Mouse (Mus musculus): ENCODE data around the gene Vamp1. TPM values are rescaled to one million over a fixed set of nuclear protein-coding genes. Genes with fewer than 3 reads are reported as not detected.

Vamp1 gene
- polyA plus RNA-seq, 1 experiment: 0.69 TPM

GRCm38 (mm10) chr6:125172474-125172873 lies 42.9 kb upstream of the Vamp1 start:
- TF ChIP-seq MYOG (IDR thresholded peaks at IDR 0.05; ENCODE audit: control insufficient read depth, extremely low read depth, insufficient read length) (no peak), FOSL1 (IDR thresholded peaks at IDR 0.05; ENCODE audit: insufficient read depth, low read length, poor library complexity, severe bottlenecking) (no peak), CEBPB (IDR thresholded peaks at IDR 0.05; ENCODE audit: low read depth) (no peak), MAX (IDR thresholded peaks at IDR 0.05) (no peak), MYOD1 (IDR thresholded peaks at IDR 0.05; ENCODE audit: control insufficient read depth, insufficient read length, low read depth) (no peak), USF1 (IDR thresholded peaks at IDR 0.05; ENCODE audit: low read depth) (no peak), CTCF (IDR thresholded peaks at IDR 0.05; ENCODE audit: control insufficient read depth, insufficient read depth, insufficient read length) (no peak)
- Histone ChIP-seq H3K27me3 (ENCODE audit: control insufficient read depth, insufficient read depth, insufficient read length) (no peaks in the 10 kb centered on the region), H3ac (ENCODE audit: control insufficient read depth, insufficient read length, low read depth) (no peak overlapping the region), H3K36me3 (ENCODE audit: control insufficient read depth, insufficient read depth) (peaks cover 84% of the 10 kb centered on the region), H3K79me3 (ENCODE audit: low read depth) (no peaks in the 10 kb centered on the region), H3K4me3 (ENCODE audit: insufficient read depth, poor library complexity, severe bottlenecking) (no peak overlapping the region), H3K79me2 (ENCODE audit: control insufficient read depth, insufficient read depth) (no peaks in the 10 kb centered on the region)

- Histone ChIP-seq H3K79me3 (ENCODE audit: low read depth) (no peaks in the 10 kb centered on the region), H3K27me3 (ENCODE audit: control insufficient read depth, insufficient read depth, insufficient read length) (no peaks in the 10 kb centered on the region), H3K4me3 (ENCODE audit: insufficient read depth, poor library complexity, severe bottlenecking) (no peak overlapping the region), H3K36me3 (ENCODE audit: control insufficient read depth, insufficient read depth) (peaks cover 84% of the 10 kb centered on the region), H3K79me2 (ENCODE audit: control insufficient read depth, insufficient read depth) (no peaks in the 10 kb centered on the region), H3ac (ENCODE audit: control insufficient read depth, insufficient read length, low read depth) (no peak overlapping the region)
- TF ChIP-seq MAX (IDR thresholded peaks at IDR 0.05) (no peak), CTCF (IDR thresholded peaks at IDR 0.05; ENCODE audit: control insufficient read depth, insufficient read depth, insufficient read length) (no peak), FOSL1 (IDR thresholded peaks at IDR 0.05; ENCODE audit: insufficient read depth, low read length, poor library complexity, severe bottlenecking) (no peak), MYOG (IDR thresholded peaks at IDR 0.05; ENCODE audit: control insufficient read depth, extremely low read depth, insufficient read length) (no peak), USF1 (IDR thresholded peaks at IDR 0.05; ENCODE audit: low read depth) (no peak), CEBPB (IDR thresholded peaks at IDR 0.05; ENCODE audit: low read depth) (no peak), MYOD1 (IDR thresholded peaks at IDR 0.05; ENCODE audit: control insufficient read depth, insufficient read length, low read depth) (no peak)
These were observed 42.1 kb upstream of the Vamp1 start for GRCm38 (mm10) chr6:125173256-125173655.

DNA sequence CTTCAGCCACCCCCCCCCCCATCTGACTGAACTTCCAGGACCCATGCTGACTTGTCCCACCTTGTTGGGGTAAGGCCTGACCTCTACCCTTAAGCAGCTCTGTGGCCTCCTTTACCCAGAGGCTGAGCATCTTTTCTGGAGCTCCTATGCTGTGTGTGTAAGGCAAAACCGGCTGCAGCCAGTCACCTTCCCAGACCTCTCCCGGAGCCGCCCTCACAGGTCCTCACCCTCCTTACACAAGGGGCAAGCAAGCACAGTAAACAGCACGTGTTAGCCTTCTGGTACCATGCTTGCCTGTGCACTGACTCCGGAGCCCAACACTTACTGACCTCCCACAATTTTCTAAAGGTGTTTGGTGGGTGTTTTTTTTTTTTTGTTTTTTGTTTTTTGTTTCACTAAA lies 39.9 kb upstream of the Vamp1 start:
- H3K79me3 ChIP-seq (ENCODE audit: low read depth): no peaks in the 10 kb centered on the region
- no peak overlapping the region for H3ac ChIP-seq (ENCODE audit: control insufficient read depth, insufficient read length, low read depth)
- H3K4me3 ChIP-seq (ENCODE audit: insufficient read depth, poor library complexity, severe bottlenecking): no peak overlapping the region
- H3K36me3 ChIP-seq (ENCODE audit: control insufficient read depth, insufficient read depth): peaks cover 83% of the 10 kb centered on the region
- H3K27me3 ChIP-seq (ENCODE audit: control insufficient read depth, insufficient read depth, insufficient read length): no peaks in the 10 kb centered on the region
- TF ChIP-seq USF1 (IDR thresholded peaks at IDR 0.05; ENCODE audit: low read depth) (no peak), MAX (IDR thresholded peaks at IDR 0.05) (no peak), MYOG (IDR thresholded peaks at IDR 0.05; ENCODE audit: control insufficient read depth, extremely low read depth, insufficient read length) (no peak), MYOD1 (IDR thresholded peaks at IDR 0.05; ENCODE audit: control insufficient read depth, insufficient read length, low read depth) (no peak), CEBPB (IDR thresholded peaks at IDR 0.05; ENCODE audit: low read depth) (no peak)
- H3K79me2 ChIP-seq (ENCODE audit: control insufficient read depth, insufficient read depth): no peaks in the 10 kb centered on the region

DNA sequence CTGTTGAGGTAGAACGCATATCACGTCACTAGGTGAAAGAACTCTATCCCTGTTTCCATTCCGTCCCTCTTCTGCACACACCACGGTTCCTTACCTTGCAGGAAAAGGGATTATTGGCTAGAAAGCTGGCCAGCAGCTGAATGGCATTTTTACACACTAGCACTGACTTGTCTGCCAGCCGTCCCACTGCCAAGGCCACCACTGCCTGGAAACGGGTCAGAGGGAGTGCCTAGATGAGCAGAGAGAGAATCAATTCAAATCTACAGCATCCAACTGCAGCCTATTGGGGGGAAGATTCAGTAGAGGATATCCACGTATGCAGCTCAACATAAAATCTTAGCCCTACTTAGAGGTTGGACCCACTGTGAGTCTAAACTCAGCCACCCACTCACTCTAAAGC lies 35.8 kb upstream of the Vamp1 start:
- H3K36me3 ChIP-seq (ENCODE audit: control insufficient read depth, insufficient read depth): peaks cover 85% of the 10 kb centered on the region

GRCm38 (mm10) chr6:125182133-125182532 lies 33.2 kb upstream of the Vamp1 start:
- Histone ChIP-seq H3K79me2 (ENCODE audit: control insufficient read depth, insufficient read depth) (peaks cover under 1% of the 10 kb centered on the region), H3K79me3 (ENCODE audit: low read depth) (no peaks in the 10 kb centered on the region), H3ac (ENCODE audit: control insufficient read depth, insufficient read length, low read depth) (no peak overlapping the region), H3K27me3 (ENCODE audit: control insufficient read depth, insufficient read depth, insufficient read length) (no peaks in the 10 kb centered on the region), H3K36me3 (ENCODE audit: control insufficient read depth, insufficient read depth) (peaks cover 87% of the 10 kb centered on the region), H3K4me3 (ENCODE audit: insufficient read depth, poor library complexity, severe bottlenecking) (no peak overlapping the region)
- TF ChIP-seq MYOG (IDR thresholded peaks at IDR 0.05; ENCODE audit: control insufficient read depth, extremely low read depth, insufficient read length) (no peak), USF1 (IDR thresholded peaks at IDR 0.05; ENCODE audit: low read depth) (no peak), MAX (IDR thresholded peaks at IDR 0.05) (no peak), FOSL1 (IDR thresholded peaks at IDR 0.05; ENCODE audit: insufficient read depth, low read length, poor library complexity, severe bottlenecking) (no peak), MYOD1 (IDR thresholded peaks at IDR 0.05; ENCODE audit: control insufficient read depth, insufficient read length, low read depth) (no peak), CTCF (IDR thresholded peaks at IDR 0.05; ENCODE audit: control insufficient read depth, insufficient read depth, insufficient read length) (no peak), CEBPB (IDR thresholded peaks at IDR 0.05; ENCODE audit: low read depth) (no peak)

More for the DNA sequence above, 35.8 kb upstream of the Vamp1 start:
- TF ChIP-seq MYOD1 (IDR thresholded peaks at IDR 0.05; ENCODE audit: control insufficient read depth, insufficient read length, low read depth) (no peak), USF1 (IDR thresholded peaks at IDR 0.05; ENCODE audit: low read depth) (no peak), CTCF (IDR thresholded peaks at IDR 0.05; ENCODE audit: control insufficient read depth, insufficient read depth, insufficient read length) (no peak), MAX (IDR thresholded peaks at IDR 0.05) (no peak), FOSL1 (IDR thresholded peaks at IDR 0.05; ENCODE audit: insufficient read depth, low read length, poor library complexity, severe bottlenecking) (no peak), MYOG (IDR thresholded peaks at IDR 0.05; ENCODE audit: control insufficient read depth, extremely low read depth, insufficient read length) (no peak), CEBPB (IDR thresholded peaks at IDR 0.05; ENCODE audit: low read depth) (no peak)
- Histone ChIP-seq H3K4me3 (ENCODE audit: insufficient read depth, poor library complexity, severe bottlenecking) (no peak overlapping the region), H3ac (ENCODE audit: control insufficient read depth, insufficient read length, low read depth) (no peak overlapping the region), H3K27me3 (ENCODE audit: control insufficient read depth, insufficient read depth, insufficient read length) (no peaks in the 10 kb centered on the region), H3K79me2 (ENCODE audit: control insufficient read depth, insufficient read depth) (no peaks in the 10 kb centered on the region), H3K79me3 (ENCODE audit: low read depth) (no peaks in the 10 kb centered on the region)

GRCm38 (mm10) chr6:125186203-125186602 lies 29.1 kb upstream of the Vamp1 start:
- H3K79me3 ChIP-seq (ENCODE audit: low read depth): peaks cover 20% of the 10 kb centered on the region
- no peak for TF ChIP-seq CTCF (IDR thresholded peaks at IDR 0.05; ENCODE audit: control insufficient read depth, insufficient read depth, insufficient read length)
- TF ChIP-seq MAX (IDR thresholded peaks at IDR 0.05): no peak
- TF ChIP-seq MYOG (IDR thresholded peaks at IDR 0.05; ENCODE audit: control insufficient read depth, extremely low read depth, insufficient read length): no peak
- TF ChIP-seq CEBPB (IDR thresholded peaks at IDR 0.05; ENCODE audit: low read depth): no peak
- TF ChIP-seq FOSL1 (IDR thresholded peaks at IDR 0.05; ENCODE audit: insufficient read depth, low read length, poor library complexity, severe bottlenecking): no peak
- no peak for TF ChIP-seq MYOD1 (IDR thresholded peaks at IDR 0.05; ENCODE audit: control insufficient read depth, insufficient read length, low read depth)
- no peak for TF ChIP-seq USF1 (IDR thresholded peaks at IDR 0.05; ENCODE audit: low read depth)
- peaks cover 41% of the 10 kb centered on the region for H3K79me2 ChIP-seq (ENCODE audit: control insufficient read depth, insufficient read depth)
- H3K27me3 ChIP-seq (ENCODE audit: control insufficient read depth, insufficient read depth, insufficient read length): no peaks in the 10 kb centered on the region
- H3ac ChIP-seq (ENCODE audit: control insufficient read depth, insufficient read length, low read depth): no peak overlapping the region
- H3K36me3 ChIP-seq (ENCODE audit: control insufficient read depth, insufficient read depth): peaks cover 79% of the 10 kb centered on the region
- H3K4me3 ChIP-seq (ENCODE audit: insufficient read depth, poor library complexity, severe bottlenecking): no peak overlapping the region
